Mouse (Mus musculus): ENCODE measurements around the gene Als2cl.

DNA sequence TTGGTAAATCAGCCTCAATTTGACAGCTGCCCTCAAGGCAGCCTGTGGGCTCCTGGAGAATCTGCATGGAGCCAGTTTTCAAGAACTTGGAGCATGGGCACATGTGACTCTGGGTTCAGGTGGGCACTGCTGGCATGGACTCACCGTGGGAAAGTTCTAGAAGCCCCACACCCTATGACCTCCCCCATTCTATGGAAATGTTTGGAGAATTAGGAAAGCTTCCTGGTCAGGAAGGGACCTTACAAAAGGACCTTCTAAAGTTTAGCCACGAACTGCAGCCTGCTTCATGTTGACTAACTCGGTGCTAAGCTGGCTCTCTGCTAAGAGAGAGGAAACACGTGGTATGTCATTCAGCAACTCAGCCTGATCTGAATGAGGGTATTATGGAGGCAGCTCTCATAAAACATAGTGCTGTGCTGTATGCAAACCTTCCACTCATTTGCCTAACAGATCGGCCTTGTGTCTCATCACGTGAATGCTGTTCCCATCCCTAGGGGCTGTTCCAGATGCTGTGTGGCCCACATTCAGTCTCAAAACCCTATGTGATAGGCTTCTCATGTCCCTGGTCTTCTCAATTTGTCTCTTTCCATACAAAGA, 29.8 kb downstream of the Als2cl start:
- no peak for TF ChIP-seq CTCF (IDR thresholded peaks at IDR 0.05; ENCODE audit: borderline replicate concordance, control insufficient read depth, extremely low read depth, insufficient read depth, low read length, poor library complexity)
- TF ChIP-seq POLR2A (IDR thresholded peaks at IDR 0.05; ENCODE audit: control insufficient read depth, extremely low read depth, insufficient read depth, low read length, poor library complexity): no peak
